Mouse (Mus musculus) heart, postnatal 0 days (tissue): Measurements from ENCODE around the gene Myl3.

Source experiments
- CTCF ChIP-seq: IDR thresholded peaks from 2 replicates; pipeline ENCODE4 v1.5.1; 2016; ENCODE audit warnings: antibody characterized with exemption, control low read depth, low read depth
- EP300 ChIP-seq: IDR thresholded peaks from 2 replicates; pipeline ENCODE4 v1.6.1; 2016; ENCODE audit warnings: antibody characterized with exemption, low read depth

GRCm38 (mm10) chr9:110726867-110727266, 14.8 kb upstream of the Myl3 start:
- TF ChIP-seq EP300, result no peak
- TF ChIP-seq CTCF, result no peak
